Mouse (Mus musculus) cerebellum, postnatal 36 days (tissue): ENCODE measurements around the gene Ccdc89.
A peak's percentile ranks its signal among the peaks of the same experiment; 100 is the strongest.

ENCODE experiments used
- DNase-seq, 2 experiments: peaks; one replicate each; pipeline ENCODE4 v3.0.0; 2021 to 2022; ENCODE audit warnings: mixed read lengths in 2 of 2

The Ccdc89 gene

DNA sequence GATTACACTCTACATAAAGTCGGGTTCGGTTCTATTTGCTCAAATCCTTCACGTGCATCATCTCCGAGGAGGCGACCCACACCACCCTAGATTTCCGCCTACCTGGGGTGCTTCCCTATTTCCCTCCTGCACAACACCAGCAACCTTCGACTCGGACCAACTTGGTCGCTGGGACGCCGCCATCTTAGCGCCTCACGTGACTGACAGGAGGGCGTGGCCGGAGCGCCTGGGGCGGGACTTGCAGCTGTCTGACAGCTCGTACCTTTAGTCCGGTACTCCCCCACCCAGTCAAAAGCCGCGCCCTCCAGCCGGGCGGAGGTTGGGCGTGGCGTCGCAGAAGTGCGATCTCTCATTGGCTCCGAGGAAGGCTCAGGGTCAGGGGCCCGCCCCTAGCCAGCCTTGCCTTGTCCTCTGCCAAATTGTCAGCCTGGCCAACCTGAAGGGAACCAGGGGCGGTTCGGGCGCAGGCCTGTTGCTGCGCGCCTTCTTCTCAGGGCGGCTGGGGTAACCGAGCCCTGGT, 49.5 kb downstream of the Ccdc89 start, which contains the start of gene Tmem126b:
Gene Tmem126b, minus strand, starts transcription at position 209 of the 520 bp plus-strand sequence.
- peak; percentile 97 to 98 for DNase-seq

- DNase-seq = peak; percentile 54
These were observed 50.2 kb downstream of the Ccdc89 start, which contains the start of gene Dlg2 for GRCm38 (mm10) chr7:90476313-90477245. Dlg2 (plus strand) TSS chr7:90476672.
